In the genomic region with DNA sequence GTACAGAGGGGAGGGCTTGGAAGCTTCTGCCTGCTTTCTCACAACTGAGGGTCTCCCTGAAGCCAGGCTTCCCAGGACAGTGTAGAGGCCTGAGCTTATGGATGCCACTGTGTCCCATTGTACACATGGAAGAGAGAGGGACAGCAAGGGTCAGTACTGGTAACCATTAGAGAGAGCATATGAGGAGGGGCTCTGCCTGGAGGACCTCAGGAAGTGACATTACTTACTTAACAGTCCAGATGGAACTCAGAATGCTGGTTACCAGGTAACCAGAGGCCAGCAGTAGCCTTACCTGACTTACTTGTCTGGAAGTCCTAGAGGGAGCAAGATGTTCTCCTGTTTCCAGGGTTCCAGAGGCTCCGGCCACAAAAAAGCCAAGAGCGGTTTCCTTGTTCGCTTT, we compare ENCODE assay signal across 27 mouse cellular contexts. TPM values are rescaled to one million over a fixed set of nuclear protein-coding genes. Genes with fewer than 3 reads are reported as not detected.
"Had no signal": no experiment of that assay in that cellular context is flagged by ENCODE, and none has a peak within 500 bp of the region (broad histone marks: within the 10 kb centered on the region; RNA-seq: fewer than 3 reads in every experiment).

Gene Gm3404 (plus strand): TSS at position 301 of the 400 bp plus-strand sequence.

RNA-seq across cellular contexts. Expression of gene Gm3404, which starts in this region (rescaled TPM):
- polyA plus RNA-seq: heart, embryonic 10.5 days; heart, embryonic 11.5 days; heart, embryonic 12.5 days; heart, embryonic 13.5 days; heart, embryonic 14.5 days; heart, embryonic 15.5 days; heart, embryonic 16.5 days; heart, postnatal 0 days; hindbrain, embryonic 10.5 days; hindbrain, embryonic 11.5 days; hindbrain, embryonic 12.5 days; hindbrain, embryonic 13.5 days; hindbrain, embryonic 14.5 days; hindbrain, embryonic 15.5 days; hindbrain, embryonic 16.5 days; hindbrain, postnatal 0 days; inflammation-experienced regulatory T-cells, adult 6 months; intestine, embryonic 14.5 days; intestine, embryonic 15.5 days; intestine, embryonic 16.5 days; intestine, postnatal 0 days; kidney, adult 2 months; kidney, embryonic 14.5 days; kidney, embryonic 15.5 days; kidney, embryonic 16.5 days; kidney, postnatal 0 days; large intestine, adult 2 months had no signal
